In genomic region chr6:125322794-125323193, GRCm38 (mm10) we compare ENCODE assay signal across 20 mouse cellular contexts. TPM values are rescaled to one million over a fixed set of nuclear protein-coding genes. Genes with fewer than 3 reads are reported as not detected.
DNase-seq lines count a peak whose midpoint lies in the region; ATAC-seq and TF ChIP-seq lines count a peak whose summit lies in the region.
"Had no signal": no experiment of that assay in that cellular context is flagged by ENCODE, and none has a peak within 500 bp of the region (broad histone marks: within the 10 kb centered on the region; RNA-seq: fewer than 3 reads in every experiment).

No protein-coding gene starts in this region.

- no peak overlapping the region for H3K4me3 ChIP-seq in intestine, embryonic 16.5 days (ENCODE audit: low read length)
- H3K4me3 ChIP-seq in intestine, postnatal 0 days (ENCODE audit: low read depth, low read length): no peak overlapping the region
- H3K4me3 ChIP-seq: left cerebral cortex, adult 2 months; midbrain, embryonic 10.5 days; neural tube, embryonic 15.5 days had no signal

- no peak for TF ChIP-seq CTCF in intestine, postnatal 0 days (IDR thresholded peaks at IDR 0.05; ENCODE audit: low read depth)

- H3K9ac ChIP-seq in intestine, embryonic 16.5 days (ENCODE audit: low read depth, low read length): no peak overlapping the region
- H3K9ac ChIP-seq in intestine, postnatal 0 days (ENCODE audit: low read depth, low read length): no peak overlapping the region
- H3K9ac ChIP-seq: neural tube, embryonic 15.5 days had no signal

- WGBS in intestine, embryonic 16.5 days: 56% methylated on average over 13 of the region's 13 CpGs
- WGBS in intestine, postnatal 0 days: 55% methylated on average over 13 of the region's 13 CpGs

- 0 out of 2 replicates have a peak, but pooled peaks have one; percentile 16 for ATAC-seq in intestine, embryonic 16.5 days
- no peak for ATAC-seq in intestine, postnatal 0 days
- ATAC-seq: CD4-positive, CD25-positive, alpha-beta regulatory T cell, adult 4 months; forebrain, embryonic 14.5 days had no signal

- H3K27ac ChIP-seq in intestine, embryonic 16.5 days (ENCODE audit: low read length): no peak overlapping the region
- no peak overlapping the region for H3K27ac ChIP-seq in intestine, postnatal 0 days (ENCODE audit: low read depth, low read length)
- H3K27ac ChIP-seq: left cerebral cortex, adult 2 months; midbrain, embryonic 10.5 days; neural tube, embryonic 15.5 days had no signal

- peaks cover 16% of the 10 kb centered on the region; the same call in 1 of the 2 replicates for H3K27me3 ChIP-seq in intestine, embryonic 16.5 days (replicated peaks; ENCODE audit: control insufficient read depth, insufficient read depth, low read length)
- no peaks in the 10 kb centered on the region; the same call in 1 of the 2 replicates for H3K27me3 ChIP-seq in intestine, postnatal 0 days (replicated peaks; ENCODE audit: control insufficient read depth, insufficient read depth, low read length)

- H3K4me2 ChIP-seq in intestine, embryonic 16.5 days (ENCODE audit: low read depth, low read length): no peak overlapping the region
- no peak overlapping the region for H3K4me2 ChIP-seq in intestine, postnatal 0 days (replicated peaks; ENCODE audit: low read depth)
- H3K4me2 ChIP-seq: heart, embryonic 11.5 days; neural tube, embryonic 15.5 days had no signal

- peaks cover 9% of the 10 kb centered on the region; the same call in 1 of the 2 replicates for H3K4me1 ChIP-seq in intestine, embryonic 16.5 days (ENCODE audit: control insufficient read depth, insufficient read depth, low read length)
- no peaks in the 10 kb centered on the region for H3K4me1 ChIP-seq in intestine, postnatal 0 days (replicated peaks; ENCODE audit: control insufficient read depth, insufficient read depth, low read length)

- no peaks in the 10 kb centered on the region for H3K36me3 ChIP-seq in intestine, embryonic 16.5 days (ENCODE audit: control insufficient read depth, insufficient read depth, low read length)
- H3K36me3 ChIP-seq in intestine, postnatal 0 days (ENCODE audit: control insufficient read depth, insufficient read depth): no peaks in the 10 kb centered on the region
- H3K36me3 ChIP-seq: midbrain, embryonic 10.5 days; neural tube, embryonic 15.5 days had no signal

- H3K9me3 ChIP-seq in intestine, embryonic 16.5 days (ENCODE audit: control insufficient read depth, low read length): no peaks in the 10 kb centered on the region
- no peaks in the 10 kb centered on the region for H3K9me3 ChIP-seq in intestine, postnatal 0 days (ENCODE audit: control insufficient read depth)
- H3K9me3 ChIP-seq: midbrain, embryonic 10.5 days; neural tube, embryonic 15.5 days had no signal

- DNase-seq in right cerebral cortex, postnatal 10 days (ENCODE audit: low spot score in 2 of 2): peak; percentile 49 to 65
- DNase-seq in right cerebral cortex, postnatal 25 days: no peak
- DNase-seq in lung, postnatal 10 days: peak; percentile 69
- no peak for DNase-seq in thymus, postnatal 14 days
- no peak for DNase-seq in layer of hippocampus, adult 9-11 months
- DNase-seq: adrenal gland, postnatal 10 days; cerebellum, postnatal 10 days; gastrocnemius, postnatal 14 days; heart, postnatal 4 days; kidney, postnatal 4 days; thymus, adult 18-20 months had no signal

RNA-seq across cellular contexts. Expression of gene Scnn1a, which starts 2.3 kb away (rescaled TPM):
- polyA plus RNA-seq in intestine, embryonic 16.5 days (2015; fragmentation: Nextera tagmentation; extraction: Ambion mirVana): 5.0 and 7.6 TPM in 2 replicates
- polyA plus RNA-seq in intestine, postnatal 0 days (2015; fragmentation: Nextera tagmentation; extraction: Ambion mirVana): 16.9 and 19.0 TPM in 2 replicates
- polyA plus RNA-seq: CD4-positive, CD25-positive, alpha-beta regulatory T cell, adult 4 months had no signal

RNA-seq across cellular contexts. Expression of gene Ltbr, which starts 9.1 kb away (rescaled TPM):
- 106 and 107 TPM in 2 replicates for polyA plus RNA-seq in intestine, embryonic 16.5 days (2015; fragmentation: Nextera tagmentation; extraction: Ambion mirVana)
- 104 and 110 TPM in 2 replicates for polyA plus RNA-seq in intestine, postnatal 0 days (2015; fragmentation: Nextera tagmentation; extraction: Ambion mirVana)

RNA-seq across cellular contexts. Expression of gene Tnfrsf1a, which starts 26.4 kb away (rescaled TPM):
- 90.0 and 95.3 TPM in 2 replicates for polyA plus RNA-seq in intestine, embryonic 16.5 days (2015; fragmentation: Nextera tagmentation; extraction: Ambion mirVana)
- 108 and 109 TPM in 2 replicates for polyA plus RNA-seq in intestine, postnatal 0 days (2015; fragmentation: Nextera tagmentation; extraction: Ambion mirVana)

RNA-seq across cellular contexts. Expression of gene Tuba3a, which starts 37.0 kb away (rescaled TPM):
- 0.09 and 0.17 TPM in 2 replicates for polyA plus RNA-seq in intestine, embryonic 16.5 days (2015; fragmentation: Nextera tagmentation; extraction: Ambion mirVana)
- polyA plus RNA-seq in intestine, postnatal 0 days (2015; fragmentation: Nextera tagmentation; extraction: Ambion mirVana): not detected in 2 replicates
- polyA plus RNA-seq: liver, embryonic 16.5 days; midbrain, embryonic 10.5 days; neural tube, embryonic 15.5 days had no signal

RNA-seq across cellular contexts. Expression of gene Plekhg6, which starts 57.8 kb away (rescaled TPM):
- polyA plus RNA-seq in intestine, embryonic 16.5 days (2015; fragmentation: Nextera tagmentation; extraction: Ambion mirVana): 13.2 and 19.1 TPM in 2 replicates
- 31.4 and 37.0 TPM in 2 replicates for polyA plus RNA-seq in intestine, postnatal 0 days (2015; fragmentation: Nextera tagmentation; extraction: Ambion mirVana)
- polyA plus RNA-seq: forebrain, embryonic 14.5 days; heart, embryonic 11.5 days had no signal

Comparison
In these comparisons a context has a peak if more than half of its experiments do, and no peak if none do; other contexts are left out.
1. DNase-seq: peak in right cerebral cortex, postnatal 10 days (2 of 2) and lung, postnatal 10 days (single experiment); none in right cerebral cortex, postnatal 25 days (single experiment), thymus, postnatal 14 days (single experiment) and layer of hippocampus, adult 9-11 months (single experiment).